ENCODE assay signal across 11 mouse cellular contexts in genomic region chr10:79631432-79631831, GRCm38 (mm10).
DNase-seq lines count a peak whose midpoint lies in the region; ATAC-seq lines count a peak whose summit lies in the region.
"Had no signal": no experiment of that assay in that cellular context is flagged by ENCODE, and none has a peak within 500 bp of the region (broad histone marks: within the 10 kb centered on the region; RNA-seq: fewer than 3 reads in every experiment).

No protein-coding gene starts in this region.

- no peak for DNase-seq in frontal cortex, postnatal 10 days (ENCODE audit: low spot score in 2 of 2)
- DNase-seq in right cerebral cortex, adult 18-20 months = peak; percentile 67
- DNase-seq in right cerebral cortex, postnatal 25 days = no peak
- DNase-seq in layer of hippocampus, adult 9-11 months = peak; percentile 78
- DNase-seq in adipocyte (ENCODE audit: low spot score) = no peak
- DNase-seq in lung, postnatal 4 days = no peak
- DNase-seq: adrenal gland, postnatal 36 days; heart, adult 11 months; lung, postnatal 14 days had no signal

- ATAC-seq in frontal cortex, adult (ENCODE audit: low TSS enrichment) = 0 out of 2 replicates have a peak, but pooled peaks have one; percentile 18
- ATAC-seq: intestine, embryonic 15.5 days had no signal

Comparison
In these comparisons a context has a peak if more than half of its experiments do, and no peak if none do; other contexts are left out.
1. DNase-seq: peak in right cerebral cortex, adult 18-20 months (single experiment) and layer of hippocampus, adult 9-11 months (single experiment); none in frontal cortex, postnatal 10 days (0 of 2), right cerebral cortex, postnatal 25 days (single experiment), adipocyte (single experiment) and lung, postnatal 4 days (0 of 2).